Mouse (Mus musculus) liver, embryonic 11.5 days (tissue): ENCODE measurements around the gene Qsox2. TPM values are rescaled to one million over a fixed set of nuclear protein-coding genes. Genes with fewer than 3 reads are reported as not detected.

Source experiments
- ATAC-seq: fragments of 200-750 bp; cut with Nextera tagmentation; replicated peaks from 2 replicates; pipeline ENCODE4 v1.8.0; 2017; ENCODE audit warnings: moderate number of reproducible peaks, mild to moderate bottlenecking, moderate TSS enrichment, moderate library complexity; ENCODE audit not compliant: low FRiP score
- DNase-seq: peaks from one replicate; pipeline ENCODE4 v3.0.0-alpha.2; 2017; ENCODE audit warnings: low spot score
- H3K27ac ChIP-seq: fragments of 300-500 bp; sonication (generic); 2 replicates; pipeline ENCODE4 v1.5.1; 2014; ENCODE audit warnings: mild to moderate bottlenecking, low read depth, low read length, control low read depth
- H3K27me3 ChIP-seq: fragments of 300-500 bp; sonication (generic); replicated peaks from 2 replicates; pipeline ENCODE4 v1.6.1; 2014; ENCODE audit warnings: low read length, mixed read lengths; ENCODE audit not compliant: control insufficient read depth, insufficient read depth
- H3K36me3 ChIP-seq: fragments of 300-500 bp; sonication (generic); 2 replicates; pipeline ENCODE4 v1.6.1; 2014; ENCODE audit warnings: mild to moderate bottlenecking, low read length, moderate library complexity, mixed read lengths; ENCODE audit not compliant: control insufficient read depth, insufficient read depth
- H3K4me1 ChIP-seq: fragments of 300-500 bp; sonication (generic); replicated peaks from 2 replicates; pipeline ENCODE4 v1.6.1; 2014; ENCODE audit warnings: low read length, mixed read lengths; ENCODE audit not compliant: control insufficient read depth, insufficient read depth
- H3K4me2 ChIP-seq: fragments of 300-500 bp; sonication (generic); 2 replicates; pipeline ENCODE4 v1.6.1; 2014; ENCODE audit warnings: mild to moderate bottlenecking, control low read depth, moderate library complexity
- H3K4me3 ChIP-seq: fragments of 300-500 bp; sonication (generic); 2 replicates; pipeline ENCODE4 v1.5.1; 2014; ENCODE audit warnings: low read depth, low read length, control low read depth
- H3K9ac ChIP-seq: fragments of 300-500 bp; sonication (generic); 2 replicates; pipeline ENCODE4 v1.6.1; 2014; ENCODE audit warnings: low read depth, low read length, control low read depth
- H3K9me3 ChIP-seq: fragments of 300-500 bp; sonication (generic); 2 replicates; pipeline ENCODE4 v1.6.1; 2016; ENCODE audit warnings: low read length, inconsistent platforms, mixed read lengths; ENCODE audit not compliant: control insufficient read depth
- WGBS: fragments of 180-500 bp; shearing (Covaris S2); extraction: QIAGEN DNeasy Blood & Tissue Kit; methylation state at CpG from one replicate; pipeline ENCODE4 v1.1.7; 2014; 5-methylcytosine and 5-hydroxymethylcytosine counted together
- polyA plus RNA-seq: library from polyadenylated mRNA; unstranded; fragments of >200 nt; fragmentation: Nextera tagmentation; extraction: Ambion mirVana; gene quantifications from 2 replicates; pipeline ENCODE4 v1.2.1, GENCODE M21; 2014

Qsox2 gene
- polyA plus RNA-seq, 1 experiment from 2014 or later, result 14.7 TPM

DNA sequence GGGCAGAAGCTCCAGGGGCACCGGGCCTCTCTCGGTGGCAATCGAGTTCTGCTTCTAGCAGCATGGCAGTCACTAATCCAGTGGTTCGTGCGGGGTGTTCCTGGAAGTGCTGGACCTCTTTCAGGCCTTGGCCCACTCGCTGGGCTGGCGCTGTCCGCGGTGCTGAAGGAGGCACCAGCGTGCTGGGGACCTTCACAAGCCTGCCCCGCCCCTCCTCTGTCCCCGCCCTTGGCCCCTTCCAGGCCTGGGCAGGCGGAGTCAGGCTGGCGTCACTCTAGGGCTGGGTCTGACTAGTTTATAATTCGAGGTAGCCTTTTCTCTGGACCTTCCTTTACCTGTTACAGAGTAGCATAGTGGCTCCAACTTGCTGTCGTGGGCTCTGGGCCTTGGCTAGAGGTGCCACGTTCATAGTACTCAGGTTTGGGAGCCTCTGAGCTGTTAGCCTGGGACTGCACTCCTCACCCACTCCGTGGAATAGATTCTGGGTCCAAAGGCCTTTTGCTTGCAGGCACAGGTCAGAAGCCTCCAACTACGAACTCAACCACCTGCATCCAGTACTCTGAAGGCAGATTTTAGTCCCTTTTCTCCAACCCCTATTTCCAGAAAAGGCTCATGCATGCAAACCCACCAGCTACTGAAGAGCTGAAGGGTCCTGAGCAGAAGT is 29.1 kb downstream of the Qsox2 start, which contains the start of gene Lhx3:
Lhx3 (minus strand) TSS at position 164 of the 664 bp plus-strand sequence.
- peak; percentile 94 for DNase-seq
- Histone ChIP-seq H3K9ac (no peak within 1 kb of the TSS), H3K27me3 (peaks cover 48% of the 10 kb centered on the region), H3K27ac (no peak within 1 kb of the TSS), H3K36me3 (peaks cover 17% of the 10 kb centered on the region), H3K4me2 (no peak within 1 kb of the TSS), H3K9me3 (no peaks in the 10 kb centered on the region), H3K4me1 (no peaks in the 10 kb centered on the region; the same call in 1 of the 2 replicates), H3K4me3 (no peak within 1 kb of the TSS)
- 6% methylated on average over 19 of the region's 19 CpGs for WGBS
- ATAC-seq, result peak; percentile 88

DNA sequence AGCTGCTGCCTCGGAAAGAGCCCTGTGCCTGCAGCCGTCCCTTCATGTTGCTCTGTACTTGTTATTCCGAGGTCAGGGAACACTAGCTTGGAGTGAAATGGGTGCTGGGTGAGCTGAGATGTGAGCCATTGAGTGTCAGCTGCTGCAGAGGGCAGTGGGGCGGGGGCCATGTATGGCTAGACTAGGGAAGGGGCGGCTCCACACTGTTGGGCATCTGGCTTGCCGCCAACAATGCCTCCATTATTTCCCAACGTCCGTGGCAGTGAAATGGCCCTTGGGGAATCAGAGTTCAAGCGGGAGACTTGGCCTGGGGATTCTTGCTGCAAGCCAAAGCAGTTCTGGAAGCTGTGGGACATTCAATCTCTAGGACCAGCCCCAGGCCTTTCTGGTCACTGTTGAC is 29.8 kb downstream of the Qsox2 start:
- Histone ChIP-seq H3K4me3 (no peak overlapping the region), H3K9ac (no peak overlapping the region), H3K9me3 (no peaks in the 10 kb centered on the region), H3K27ac (no peak overlapping the region), H3K4me1 (no peaks in the 10 kb centered on the region; the same call in 1 of the 2 replicates), H3K36me3 (peaks cover 17% of the 10 kb centered on the region), H3K27me3 (peaks cover 55% of the 10 kb centered on the region), H3K4me2 (no peak overlapping the region)
- WGBS, result 18% methylated on average over 9 of the region's 9 CpGs
- ATAC-seq (no peak), DNase-seq (no peak)

- no peaks in the 10 kb centered on the region; the same call in 1 of the 2 replicates for H3K4me1 ChIP-seq
- H3K36me3 ChIP-seq, result peaks cover 6% of the 10 kb centered on the region
- 16% methylated on average over 10 of the region's 10 CpGs for WGBS
- no peak overlapping the region for H3K9ac ChIP-seq
- H3K9me3 ChIP-seq, result no peaks in the 10 kb centered on the region
- DNase-seq, result no peak
- ATAC-seq, result no peak
- no peak overlapping the region for H3K4me3 ChIP-seq
- no peak overlapping the region for H3K4me2 ChIP-seq
- H3K27ac ChIP-seq, result no peak overlapping the region
- peaks cover 73% of the 10 kb centered on the region for H3K27me3 ChIP-seq
These were observed 31.6 kb downstream of the Qsox2 start for GRCm38 (mm10) chr2:26205761-26206160.

- Histone ChIP-seq H3K9me3 (no peaks in the 10 kb centered on the region), H3K9ac (no peak overlapping the region), H3K4me3 (no peak overlapping the region), H3K36me3 (no peaks in the 10 kb centered on the region), H3K4me1 (no peaks in the 10 kb centered on the region; the same call in 1 of the 2 replicates), H3K4me2 (no peak overlapping the region), H3K27me3 (peaks cover 79% of the 10 kb centered on the region), H3K27ac (no peak overlapping the region)
- DNase-seq (peak; percentile 66), ATAC-seq (no peak)
- WGBS, result 4% methylated on average over 16 of the region's 16 CpGs
These were observed 32.2 kb downstream of the Qsox2 start for GRCm38 (mm10) chr2:26205126-26205525.

- WGBS, result 4% methylated on average over 36 of the region's 36 CpGs
- Histone ChIP-seq H3K27ac (no peak overlapping the region), H3K9ac (no peak overlapping the region), H3K4me1 (no peaks in the 10 kb centered on the region), H3K4me2 (no peak overlapping the region), H3K4me3 (0 out of 2 replicates have a peak overlapping the region, but pooled peaks have one; percentile 4), H3K36me3 (no peaks in the 10 kb centered on the region), H3K9me3 (no peaks in the 10 kb centered on the region), H3K27me3 (peaks cover 100% of the 10 kb centered on the region)
- no peak for DNase-seq
- ATAC-seq, result no peak
These were observed 34.4 kb downstream of the Qsox2 start for GRCm38 (mm10) chr2:26202849-26203475.

- Histone ChIP-seq H3K9me3 (no peaks in the 10 kb centered on the region), H3K36me3 (no peaks in the 10 kb centered on the region), H3K9ac (no peak overlapping the region), H3K4me3 (no peak overlapping the region; the same call in 1 of the 2 replicates), H3K4me2 (no peak overlapping the region), H3K27ac (no peak overlapping the region), H3K4me1 (no peaks in the 10 kb centered on the region), H3K27me3 (peaks cover 100% of the 10 kb centered on the region)
- DNase-seq (no peak), ATAC-seq (no peak)
- WGBS, result 2% methylated on average over 77 of the region's 77 CpGs
These were observed 35.1 kb downstream of the Qsox2 start for GRCm38 (mm10) chr2:26201926-26202848.

DNA sequence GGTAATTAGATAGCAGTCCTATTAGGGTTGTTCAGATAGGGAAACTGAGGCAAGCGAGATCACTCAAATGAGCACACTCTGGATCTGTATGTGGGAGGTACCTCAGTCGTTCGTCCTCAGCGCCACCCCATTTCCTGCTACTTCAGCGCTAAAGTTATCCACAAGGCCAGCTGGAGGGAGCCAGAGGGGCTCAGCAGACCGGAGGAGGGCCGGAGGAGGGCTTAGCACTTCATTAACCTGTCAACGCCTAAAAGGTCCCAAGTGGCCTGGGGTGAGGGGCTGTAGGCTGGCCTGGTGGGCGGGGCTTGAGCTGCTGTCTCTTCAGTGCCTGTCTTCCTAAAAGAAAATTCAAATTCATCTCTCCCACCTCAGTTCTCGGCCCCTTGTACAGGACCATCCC is 38.8 kb downstream of the Qsox2 start:
- H3K27ac ChIP-seq, result no peak overlapping the region
- H3K9ac ChIP-seq, result no peak overlapping the region
- H3K9me3 ChIP-seq, result no peaks in the 10 kb centered on the region
- H3K4me1 ChIP-seq, result no peaks in the 10 kb centered on the region
- ATAC-seq (no peak), DNase-seq (no peak)
- no peak overlapping the region for H3K4me2 ChIP-seq
- H3K4me3 ChIP-seq, result no peak overlapping the region
- peaks cover 95% of the 10 kb centered on the region for H3K27me3 ChIP-seq
- under 1% methylated on average over 10 of the region's 10 CpGs for WGBS
- no peaks in the 10 kb centered on the region for H3K36me3 ChIP-seq

GRCm38 (mm10) chr2:26194552-26195339 is 42.6 kb downstream of the Qsox2 start:
- WGBS, result 33% methylated on average over 7 of the region's 7 CpGs
- Histone ChIP-seq H3K9me3 (no peaks in the 10 kb centered on the region), H3K4me1 (no peaks in the 10 kb centered on the region), H3K27me3 (peaks cover 79% of the 10 kb centered on the region), H3K4me3 (no peak overlapping the region), H3K9ac (no peak overlapping the region), H3K4me2 (no peak overlapping the region), H3K27ac (no peak overlapping the region), H3K36me3 (no peaks in the 10 kb centered on the region)
- DNase-seq (no peak), ATAC-seq (no peak)
